Mouse (Mus musculus) ES-Bruce4 (cell line): ENCODE measurements around the gene Ccnq. TPM values are rescaled to one million over a fixed set of nuclear protein-coding genes. Genes with fewer than 3 reads are reported as not detected.

ENCODE experiments used
- H3K27ac ChIP-seq: 2 replicates; pipeline ENCODE4 v1.5.1; 2012; ENCODE audit warnings: low read length, inconsistent platforms; ENCODE audit not compliant: insufficient read depth
- H3K27me3 ChIP-seq: 2 replicates; pipeline ENCODE4 v1.6.1; 2012; ENCODE audit warnings: mild to moderate bottlenecking, low read length, inconsistent platforms; ENCODE audit not compliant: control insufficient read depth, poor library complexity, insufficient read depth, severe bottlenecking
- H3K36me3 ChIP-seq: 2 replicates; pipeline ENCODE4 v1.6.1; 2012; ENCODE audit warnings: inconsistent platforms, mild to moderate bottlenecking, low read length, moderate library complexity; ENCODE audit not compliant: control insufficient read depth, poor library complexity, insufficient read depth, severe bottlenecking
- H3K4me1 ChIP-seq: one replicate; pipeline ENCODE4 v1.8.1; 2011; ENCODE audit warnings: low read length; ENCODE audit not compliant: control insufficient read depth, insufficient read depth
- H3K4me3 ChIP-seq: 2 replicates; pipeline ENCODE4 v1.5.1; 2011; ENCODE audit warnings: low read depth, mild to moderate bottlenecking, low read length
- H3K9ac ChIP-seq: 2 replicates; pipeline ENCODE4 v1.6.1; 2012; ENCODE audit warnings: low read depth, mild to moderate bottlenecking, inconsistent platforms; ENCODE audit not compliant: poor library complexity, severe bottlenecking
- H3K9me3 ChIP-seq: replicated peaks from 2 replicates; pipeline ENCODE4 v1.6.1; 2012; ENCODE audit warnings: mild to moderate bottlenecking, low read length, inconsistent platforms; ENCODE audit not compliant: control insufficient read depth, poor library complexity, insufficient read depth, severe bottlenecking
- CTCF ChIP-seq: IDR thresholded peaks from one replicate; pipeline ENCODE4 v1.8.1; 2011; ENCODE audit warnings: low read depth, low read length
- EP300 ChIP-seq: IDR thresholded peaks from 2 replicates; pipeline ENCODE4 v1.6.1; 2011; ENCODE audit warnings: low read depth, low read length; ENCODE audit not compliant: insufficient read depth
- POLR2A ChIP-seq: IDR thresholded peaks from one replicate; pipeline ENCODE4 v1.8.1; 2011; ENCODE audit warnings: low read length; ENCODE audit not compliant: insufficient read depth
- polyA plus RNA-seq: library from polyadenylated mRNA; stranded (reverse); fragments of >200 nt; gene quantifications from 2 replicates; pipeline ENCODE4 v1.2.4, GENCODE M21; 2011; ENCODE audit warnings: low read depth; ENCODE audit not compliant: missing spikeins, insufficient read depth, insufficient read length

The Ccnq gene
- polyA plus RNA-seq, 1 experiment: 16.1 TPM

DNA sequence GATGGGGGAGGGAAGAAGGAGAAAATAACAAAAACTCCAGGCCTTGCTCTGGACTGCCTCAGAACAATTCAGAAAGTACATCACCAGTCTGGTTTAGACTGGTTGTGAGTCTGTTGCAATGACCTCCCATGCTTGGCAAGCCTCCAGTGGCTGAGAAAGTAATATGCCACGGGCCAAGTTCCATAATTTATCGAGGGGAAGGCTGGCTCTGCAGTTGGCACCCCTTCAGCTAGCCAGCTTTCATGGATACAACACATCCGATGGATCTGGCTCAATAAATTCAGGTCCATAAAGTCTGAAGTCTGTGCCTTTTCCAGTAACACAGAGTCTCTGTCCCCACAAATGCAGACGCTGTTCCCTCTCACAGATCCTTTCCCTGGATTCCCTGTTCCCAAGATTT lies 40.1 kb upstream of the Ccnq start:
- Histone ChIP-seq H3K27ac (no peak overlapping the region), H3K27me3 (no peaks in the 10 kb centered on the region), H3K9me3 (no peaks in the 10 kb centered on the region), H3K36me3 (no peaks in the 10 kb centered on the region), H3K4me1 (no peaks in the 10 kb centered on the region), H3K4me3 (no peak overlapping the region), H3K9ac (no peak overlapping the region)
- TF ChIP-seq POLR2A (no peak), EP300 (no peak), CTCF (no peak)

DNA sequence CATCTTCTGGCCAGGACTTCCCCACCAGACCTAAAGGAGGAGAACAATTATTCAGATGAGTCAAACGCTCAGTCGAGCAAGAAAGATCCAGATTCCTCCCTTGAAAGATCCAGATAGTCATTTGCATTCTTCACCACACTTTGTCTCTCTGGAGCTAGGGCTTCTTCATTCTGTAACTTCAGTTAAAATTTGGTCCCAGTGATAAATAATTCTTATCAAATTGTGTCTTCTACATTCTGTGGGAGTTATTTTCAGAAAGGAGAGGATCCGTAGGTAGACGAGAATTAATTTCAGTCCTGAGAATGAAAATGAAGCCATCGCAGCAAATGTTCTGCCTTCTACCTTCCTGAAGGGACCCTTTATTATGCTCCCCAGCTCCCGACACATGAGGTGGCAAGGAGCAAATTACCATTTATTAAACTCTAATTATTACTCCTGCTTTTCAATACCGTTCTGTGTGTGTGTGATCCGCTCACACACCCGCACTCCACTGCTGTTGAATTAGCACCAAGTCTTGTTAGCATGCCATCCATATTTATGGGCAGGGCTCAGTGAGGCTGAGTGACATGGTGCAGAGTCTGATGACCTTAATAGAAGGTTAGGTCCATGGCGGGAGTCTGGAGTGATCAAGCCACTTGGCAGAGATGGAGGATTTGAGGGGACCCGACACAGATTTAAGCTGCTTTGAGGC lies 38.0 kb upstream of the Ccnq start:
- Histone ChIP-seq H3K9ac (no peak overlapping the region), H3K9me3 (no peaks in the 10 kb centered on the region), H3K27ac (no peak overlapping the region), H3K36me3 (no peaks in the 10 kb centered on the region), H3K4me3 (no peak overlapping the region), H3K4me1 (no peaks in the 10 kb centered on the region), H3K27me3 (no peaks in the 10 kb centered on the region)
- TF ChIP-seq EP300 (no peak), POLR2A (no peak), CTCF (no peak)

DNA sequence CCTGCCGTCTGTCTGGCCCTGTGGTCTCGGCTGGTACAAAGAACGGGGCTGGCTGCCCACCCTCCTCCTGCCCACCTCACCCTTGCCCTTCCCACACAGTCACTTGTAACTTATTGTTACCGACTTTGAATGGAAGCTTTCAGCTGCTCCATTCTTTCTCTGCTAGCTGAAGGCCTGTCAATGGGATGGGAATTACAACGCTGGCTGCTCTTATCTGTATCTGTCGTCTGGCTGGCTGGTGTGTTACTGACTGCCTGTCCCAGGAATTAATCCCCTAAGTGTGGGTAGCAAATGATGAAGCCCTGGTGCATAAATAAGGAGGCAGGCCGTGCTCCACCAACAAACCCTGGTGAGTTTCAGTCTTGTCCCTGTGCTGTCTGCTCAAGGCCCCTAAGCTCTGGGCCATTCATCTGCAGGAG lies 34.5 kb upstream of the Ccnq start:
- Histone ChIP-seq H3K27ac (no peak overlapping the region), H3K4me1 (no peaks in the 10 kb centered on the region), H3K4me3 (no peak overlapping the region), H3K9ac (no peak overlapping the region), H3K27me3 (no peaks in the 10 kb centered on the region), H3K9me3 (no peaks in the 10 kb centered on the region), H3K36me3 (no peaks in the 10 kb centered on the region)
- TF ChIP-seq CTCF (no peak), POLR2A (no peak), EP300 (no peak)

DNA sequence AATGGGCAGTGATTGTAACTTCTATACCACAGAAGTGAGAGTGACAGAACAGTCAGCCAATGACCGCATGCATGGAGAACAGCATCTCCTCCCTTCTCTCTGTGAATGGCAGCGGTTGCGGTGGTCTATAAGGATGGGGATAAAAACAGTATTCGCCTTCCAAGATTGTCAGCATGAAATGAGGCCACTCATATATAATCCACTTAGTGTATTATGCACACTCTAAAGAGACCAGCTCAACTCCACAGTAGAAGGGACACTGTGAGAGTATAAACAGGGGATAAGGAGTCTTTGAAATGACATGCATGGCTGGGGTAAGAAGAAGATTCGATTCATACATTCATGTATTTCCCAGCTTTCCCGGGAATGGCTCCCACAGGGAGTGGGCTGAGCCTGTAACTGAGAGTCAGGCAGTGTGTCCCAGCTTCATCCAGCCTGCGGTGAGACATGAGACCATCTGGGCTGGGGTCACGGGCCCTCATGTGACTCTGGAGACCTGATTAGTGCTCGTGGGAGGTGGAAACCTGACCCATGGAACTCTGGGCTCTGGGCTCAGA lies 31.3 kb upstream of the Ccnq start:
- H3K27me3 ChIP-seq: no peaks in the 10 kb centered on the region

DNA sequence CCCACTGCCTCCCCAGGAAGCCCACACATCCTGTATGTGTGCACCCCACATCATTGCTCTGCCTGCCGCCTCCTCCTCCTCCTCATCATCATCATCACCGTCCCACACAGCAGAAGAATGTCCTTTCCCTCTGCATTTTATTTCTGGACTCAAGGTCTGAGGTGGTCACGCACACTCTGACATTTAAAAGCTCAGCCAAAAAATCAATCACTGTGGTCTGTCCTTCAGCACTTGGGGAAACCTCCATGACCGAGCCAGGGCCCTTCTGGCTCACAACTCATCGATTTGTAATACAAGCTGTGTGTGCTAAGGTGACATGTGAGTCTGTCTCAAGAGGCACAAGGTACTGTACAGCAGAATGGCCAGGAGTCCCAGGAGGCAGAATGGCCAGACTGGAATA lies 30.8 kb upstream of the Ccnq start:
- no peak for TF ChIP-seq POLR2A
- TF ChIP-seq CTCF: no peak
- TF ChIP-seq EP300: no peak
- Histone ChIP-seq H3K9ac (no peak overlapping the region), H3K4me1 (no peaks in the 10 kb centered on the region), H3K9me3 (no peaks in the 10 kb centered on the region), H3K36me3 (no peaks in the 10 kb centered on the region), H3K4me3 (no peak overlapping the region), H3K27me3 (no peaks in the 10 kb centered on the region), H3K27ac (no peak overlapping the region)

More for the DNA sequence above, 31.3 kb upstream of the Ccnq start:
- no peak overlapping the region for H3K9ac ChIP-seq
- no peaks in the 10 kb centered on the region for H3K36me3 ChIP-seq
- no peaks in the 10 kb centered on the region for H3K9me3 ChIP-seq
- H3K4me1 ChIP-seq: no peaks in the 10 kb centered on the region
- no peak overlapping the region for H3K27ac ChIP-seq
- TF ChIP-seq EP300 (no peak), POLR2A (no peak), CTCF (no peak)
- H3K4me3 ChIP-seq: no peak overlapping the region

DNA sequence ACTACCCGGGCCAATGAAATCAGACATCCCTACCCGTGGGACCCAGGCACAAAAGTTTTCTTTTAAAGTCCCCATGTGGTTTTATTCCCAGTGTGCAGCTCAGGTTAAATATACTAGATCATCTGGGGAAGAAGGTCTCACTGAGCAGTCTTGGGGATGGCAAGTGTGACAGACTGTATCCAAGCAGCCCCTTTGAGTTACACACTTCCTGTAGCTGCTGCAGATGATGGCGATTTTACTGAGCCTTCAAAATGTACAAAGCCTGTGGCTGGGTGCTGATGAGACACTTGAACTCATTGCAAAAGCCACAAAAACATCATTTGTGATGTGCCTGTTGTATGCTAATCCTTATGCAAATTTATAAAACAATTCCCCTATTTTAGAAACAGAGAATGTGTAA lies 29.0 kb upstream of the Ccnq start:
- Histone ChIP-seq H3K4me3 (no peak overlapping the region), H3K27ac (no peak overlapping the region)

More for the DNA sequence above, 29.0 kb upstream of the Ccnq start:
- H3K4me1 ChIP-seq: no peaks in the 10 kb centered on the region
- no peaks in the 10 kb centered on the region for H3K27me3 ChIP-seq
- TF ChIP-seq POLR2A (no peak), EP300 (no peak), CTCF (no peak)
- H3K9ac ChIP-seq: no peak overlapping the region
- no peaks in the 10 kb centered on the region for H3K9me3 ChIP-seq
- H3K36me3 ChIP-seq: no peaks in the 10 kb centered on the region
